Mouse (Mus musculus) MEL (cell line): Measurements from ENCODE around the gene Vsx2. TPM values are rescaled to one million over a fixed set of nuclear protein-coding genes. Genes with fewer than 3 reads are reported as not detected.

Experiments used
- DNase-seq: peaks from one replicate; pipeline ENCODE4 v3.0.0; 2011; ENCODE audit warnings: low read depth, low spot score
- H3K27ac ChIP-seq: 2 replicates; pipeline ENCODE4 v1.5.1; 2012; ENCODE audit warnings: low read depth, mild to moderate bottlenecking, control low read depth, low read length, moderate library complexity; ENCODE audit not compliant: control insufficient read depth
- H3K27me3 ChIP-seq, 2 experiments: fragments of 150-350 bp in 1 of 2; sonication (generic) in 1 of 2; 2 replicates each; pipeline ENCODE4 v1.6.1; 2012; ENCODE audit warnings: low read length in 2 of 2, mild to moderate bottlenecking in 2 of 2, improper control_type of control experiment in 1 of 2, moderate library complexity in 1 of 2; ENCODE audit not compliant: insufficient read depth in 2 of 2, control insufficient read depth in 1 of 2
- H3K36me3 ChIP-seq, 2 experiments: 2 replicates each; pipeline ENCODE4 v1.6.1; 2012 to 2014; ENCODE audit warnings: low read length in 2 of 2, improper control_type of control experiment in 1 of 2, inconsistent platforms in 1 of 2, mild to moderate bottlenecking in 1 of 2; ENCODE audit not compliant: insufficient read depth in 2 of 2, control insufficient read depth in 1 of 2
- H3K4me1 ChIP-seq, 2 experiments: fragments of 150-350 bp in 1 of 2; sonication (generic) in 1 of 2; 2 replicates each; pipeline ENCODE4 v1.6.1; 2012; ENCODE audit warnings: low read length in 2 of 2, improper control_type of control experiment in 1 of 2, mild to moderate bottlenecking in 1 of 2; ENCODE audit not compliant: insufficient read depth in 2 of 2, control insufficient read depth in 1 of 2
- H3K4me3 ChIP-seq, 2 experiments: fragments of 150-350 bp in 1 of 2; sonication (generic) in 1 of 2; 2 replicates each; pipeline ENCODE4 v1.5.1; 2012; ENCODE audit warnings: low read depth in 2 of 2, low read length in 2 of 2, mild to moderate bottlenecking in 2 of 2, moderate library complexity in 2 of 2, control low read depth in 1 of 2, improper control_type of control experiment in 1 of 2; ENCODE audit not compliant: control insufficient read depth in 1 of 2, insufficient read depth in 1 of 2
- H3K79me2 ChIP-seq: 2 replicates; pipeline ENCODE4 v1.6.1; 2012; ENCODE audit warnings: mild to moderate bottlenecking, low read length, moderate library complexity; ENCODE audit not compliant: control insufficient read depth, poor library complexity, insufficient read depth
- H3K9ac ChIP-seq: 2 replicates; pipeline ENCODE4 v1.6.1; 2012; ENCODE audit warnings: low read depth, mild to moderate bottlenecking, control low read depth, low read length, moderate library complexity; ENCODE audit not compliant: control insufficient read depth, poor library complexity, severe bottlenecking
- H3K9me3 ChIP-seq: fragments of 150-350 bp; sonication (generic); replicated peaks from 2 replicates; pipeline ENCODE4 v1.6.1; 2012; ENCODE audit warnings: mild to moderate bottlenecking, low read length, improper control_type of control experiment, moderate library complexity; ENCODE audit not compliant: insufficient read depth
- CHD1 ChIP-seq: IDR thresholded peaks from 2 replicates; pipeline ENCODE4 v1.6.1; 2012; ENCODE audit warnings: low read depth, mild to moderate bottlenecking, inconsistent platforms, low read length, improper control_type of control experiment
- CTCF ChIP-seq, 3 experiments: IDR thresholded peaks in 2 of 3; conservative IDR thresholded peaks in 1 of 3; 2 replicates each; pipeline ENCODE4 v1.5.1; 2011 to 2012; ENCODE audit warnings: low read length in 3 of 3, low read depth in 2 of 3, mild to moderate bottlenecking in 2 of 3, improper control_type of control experiment in 1 of 3, inconsistent platforms in 1 of 3, mixed read lengths in 1 of 3, moderate library complexity in 1 of 3; ENCODE audit not compliant: control insufficient read depth in 1 of 3, insufficient read depth in 1 of 3, poor library complexity in 1 of 3, severe bottlenecking in 1 of 3
- E2F4 ChIP-seq: IDR thresholded peaks from 2 replicates; pipeline ENCODE4 v1.6.1; 2011; ENCODE audit warnings: low read depth, low read length, improper control_type of control experiment, borderline replicate concordance
- ELF1 ChIP-seq: IDR thresholded peaks from 2 replicates; pipeline ENCODE4 v1.6.1; 2014; ENCODE audit warnings: low read depth, mild to moderate bottlenecking, inconsistent platforms, low read length, improper control_type of control experiment, moderate library complexity
- GABPA ChIP-seq: IDR thresholded peaks from 2 replicates; pipeline ENCODE4 v1.6.1; 2012; ENCODE audit warnings: low read depth, mild to moderate bottlenecking, inconsistent platforms, low read length, improper control_type of control experiment, moderate library complexity
- GATA1 ChIP-seq: IDR thresholded peaks from 2 replicates; pipeline ENCODE4 v1.6.1; 2011; ENCODE audit warnings: low read depth, low read length, improper control_type of control experiment
- HCFC1 ChIP-seq: IDR thresholded peaks from 2 replicates; pipeline ENCODE4 v1.6.1; 2012; ENCODE audit warnings: low read depth, mild to moderate bottlenecking, inconsistent platforms, low read length, improper control_type of control experiment, moderate library complexity
- KAT2A ChIP-seq: conservative IDR thresholded peaks from 2 replicates; pipeline ENCODE4 v1.6.1; 2012; ENCODE audit warnings: low read depth, low read length, improper control_type of control experiment, inconsistent platforms
- MAZ ChIP-seq: IDR thresholded peaks from 2 replicates; pipeline ENCODE4 v1.6.1; 2012; ENCODE audit warnings: low read depth, mild to moderate bottlenecking, inconsistent platforms, low read length, improper control_type of control experiment
- MEF2A ChIP-seq: IDR thresholded peaks from 2 replicates; pipeline ENCODE4 v1.6.1; 2014; ENCODE audit warnings: low read depth, mild to moderate bottlenecking, inconsistent platforms, low read length, improper control_type of control experiment; ENCODE audit not compliant: poor library complexity, insufficient replicate concordance, severe bottlenecking; ENCODE audit errors: extremely low read depth
- MXI1 ChIP-seq: IDR thresholded peaks from 2 replicates; pipeline ENCODE4 v1.6.1; 2011; ENCODE audit warnings: mild to moderate bottlenecking, low read depth, low read length, improper control_type of control experiment
- MYB ChIP-seq: IDR thresholded peaks from 2 replicates; pipeline ENCODE4 v1.6.1; 2011; ENCODE audit warnings: mild to moderate bottlenecking, low read depth, low read length, improper control_type of control experiment
- NRF1 ChIP-seq: IDR thresholded peaks from 2 replicates; pipeline ENCODE4 v1.6.1; 2014; ENCODE audit warnings: low read depth, mild to moderate bottlenecking, inconsistent platforms, low read length, improper control_type of control experiment, moderate library complexity; ENCODE audit not compliant: poor library complexity, insufficient read depth, severe bottlenecking
- POLR2A ChIP-seq, 2 experiments: IDR thresholded peaks; 2 replicates each; pipeline ENCODE4 v1.6.1; 2011 to 2012; ENCODE audit warnings: low read length in 2 of 2, mild to moderate bottlenecking in 2 of 2, control low read depth in 1 of 2, improper control_type of control experiment in 1 of 2, low read depth in 1 of 2, moderate library complexity in 1 of 2; ENCODE audit not compliant: control insufficient read depth in 1 of 2, insufficient read depth in 1 of 2, poor library complexity in 1 of 2
- POLR2AphosphoS2 ChIP-seq: IDR thresholded peaks from 2 replicates; pipeline ENCODE4 v1.6.1; 2011; ENCODE audit warnings: low read length, improper control_type of control experiment
- SIN3A ChIP-seq: IDR thresholded peaks from 2 replicates; pipeline ENCODE4 v1.6.1; 2012; ENCODE audit warnings: low read length, improper control_type of control experiment, inconsistent platforms
- SMC3 ChIP-seq: IDR thresholded peaks from 2 replicates; pipeline ENCODE4 v1.6.1; 2011; ENCODE audit warnings: low read depth, low read length, improper control_type of control experiment
- TBP ChIP-seq: IDR thresholded peaks from 2 replicates; pipeline ENCODE4 v1.8.0; 2011; ENCODE audit warnings: low read depth, low read length, improper control_type of control experiment
- TCF12 ChIP-seq: IDR thresholded peaks from 2 replicates; pipeline ENCODE4 v1.6.1; 2014; ENCODE audit warnings: low read depth, mild to moderate bottlenecking, inconsistent platforms, low read length, improper control_type of control experiment, moderate library complexity
- ZC3H11A ChIP-seq: IDR thresholded peaks from 2 replicates; pipeline ENCODE4 v1.6.1; 2012; ENCODE audit warnings: low read depth, mild to moderate bottlenecking, inconsistent platforms, low read length, improper control_type of control experiment
- ZNF384 ChIP-seq: IDR thresholded peaks from 2 replicates; pipeline ENCODE4 v1.6.1; 2012; ENCODE audit warnings: low read depth, mild to moderate bottlenecking, inconsistent platforms, low read length, improper control_type of control experiment
- polyA plus RNA-seq, 2 experiments: library from polyadenylated mRNA; stranded (reverse) in 1 of 2; unstranded in 1 of 2; fragments of >175 nt in 1 of 2; fragments of >200 nt in 1 of 2; gene quantifications; 2 replicates each; pipeline versions ENCODE4 v1.2.1 to v1.2.4; 2012; ENCODE audit warnings: low replicate concordance in 2 of 2, low read depth in 1 of 2; ENCODE audit not compliant: insufficient read length in 2 of 2, insufficient read depth in 1 of 2, missing spikeins in 1 of 2
- total RNA-seq: library from RNA; depleted of rRNA; stranded (reverse); fragments of 300-350 nt; gene quantifications from 2 replicates; pipeline ENCODE4 v1.2.3, GENCODE M21; 2012

Gene Vsx2
- total and polyA plus RNA-seq, 3 experiments = not detected

- no peak overlapping the region for H3K9ac ChIP-seq
- H3K79me2 ChIP-seq = no peaks in the 10 kb centered on the region
- peaks cover 0 to 3% of the 10 kb centered on the region in 2 experiments; a peak in 2 of 4 replicates for H3K4me1 ChIP-seq
- H3K27me3 ChIP-seq = no peaks in the 10 kb centered on the region
- no peaks in the 10 kb centered on the region for H3K9me3 ChIP-seq
- TF ChIP-seq KAT2A (no peak), MYB (no peak), ZC3H11A (no peak), MAZ (no peak), NRF1 (no peak), HCFC1 (no peak), GATA1 (no peak), CTCF (IDR thresholded peaks at IDR 0.05 in 2 of 3, conservative IDR thresholded peaks at IDR 0.05 in 1 of 3; ENCODE audit: control insufficient read depth in 1 of 3, insufficient read depth in 1 of 3, low read depth in 2 of 3, low read length in 3 of 3, poor library complexity in 1 of 3, severe bottlenecking in 1 of 3) (no peak)
- no peak for DNase-seq
- H3K36me3 ChIP-seq = peaks cover 0 to 2% of the 10 kb centered on the region in 2 experiments; a peak in 1 of 4 replicates
- H3K27ac ChIP-seq = no peak overlapping the region
- no peak overlapping the region for H3K4me3 ChIP-seq
Observed at GRCm38 (mm10) chr12:84611718-84612117, 42.2 kb downstream of the Vsx2 start.

- TF ChIP-seq MXI1 (no peak), HCFC1 (no peak), TBP (no peak), KAT2A (no peak), CHD1 (no peak)
- H3K9me3 ChIP-seq = no peaks in the 10 kb centered on the region
- H3K27me3 ChIP-seq = no peaks in the 10 kb centered on the region
- no peak for DNase-seq
- H3K36me3 ChIP-seq = peaks cover 0 to 2% of the 10 kb centered on the region in 2 experiments; a peak in 1 of 4 replicates
- no peak overlapping the region for H3K9ac ChIP-seq
- peaks cover 0 to 3% of the 10 kb centered on the region in 2 experiments; a peak in 2 of 4 replicates for H3K4me1 ChIP-seq
- no peak overlapping the region for H3K4me3 ChIP-seq
- no peaks in the 10 kb centered on the region; the same call in 1 of the 2 replicates for H3K79me2 ChIP-seq
- H3K27ac ChIP-seq = no peak overlapping the region
Observed at GRCm38 (mm10) chr12:84612518-84612917, 43.0 kb downstream of the Vsx2 start.

GRCm38 (mm10) chr12:84614001-84614400 is 44.4 kb downstream of the Vsx2 start:
- Histone ChIP-seq H3K9me3 (no peaks in the 10 kb centered on the region), H3K79me2 (peaks cover 1% of the 10 kb centered on the region; the same call in 1 of the 2 replicates), H3K27me3 (no peaks in the 10 kb centered on the region), H3K27ac (no peak overlapping the region), H3K9ac (no peak overlapping the region), H3K36me3 (peaks cover 0 to 2% of the 10 kb centered on the region in 2 experiments; a peak in 1 of 4 replicates), H3K4me1 (peaks cover 0 to 3% of the 10 kb centered on the region in 2 experiments; a peak in 2 of 4 replicates), H3K4me3 (no peak overlapping the region)
- DNase-seq = no peak
- TF ChIP-seq E2F4 = no peak
- no peak for TF ChIP-seq POLR2A (IDR thresholded peaks at IDR 0.05; ENCODE audit: control insufficient read depth in 1 of 2, insufficient read depth in 1 of 2, low read depth in 1 of 2, low read length in 2 of 2, poor library complexity in 1 of 2)
- TF ChIP-seq ELF1 = no peak
- no peak for TF ChIP-seq CTCF (IDR thresholded peaks at IDR 0.05 in 2 of 3, conservative IDR thresholded peaks at IDR 0.05 in 1 of 3; ENCODE audit: control insufficient read depth in 1 of 3, insufficient read depth in 1 of 3, low read depth in 2 of 3, low read length in 3 of 3, poor library complexity in 1 of 3, severe bottlenecking in 1 of 3)
- no peak for TF ChIP-seq TCF12
- no peak for TF ChIP-seq NRF1
- no peak for TF ChIP-seq SIN3A
- TF ChIP-seq KAT2A = no peak
- TF ChIP-seq MXI1 = no peak
- no peak for TF ChIP-seq POLR2AphosphoS2
- no peak for TF ChIP-seq ZNF384
- TF ChIP-seq ZC3H11A = no peak
- TF ChIP-seq MYB = no peak
- TF ChIP-seq SMC3 = no peak
- no peak for TF ChIP-seq CHD1
- TF ChIP-seq GABPA = no peak
- no peak for TF ChIP-seq MEF2A
- no peak for TF ChIP-seq TBP
- no peak for TF ChIP-seq MAZ
